ENCODE assay signal across 11 mouse cellular contexts in genomic region chr8:75215046-75215445, GRCm38 (mm10). TPM values are rescaled to one million over a fixed set of nuclear protein-coding genes. Genes with fewer than 3 reads are reported as not detected.
DNase-seq lines count a peak whose midpoint lies in the region; ATAC-seq and TF ChIP-seq lines count a peak whose summit lies in the region.
"Had no signal": no experiment of that assay in that cellular context is flagged by ENCODE, and none has a peak within 500 bp of the region (broad histone marks: within the 10 kb centered on the region; RNA-seq: fewer than 3 reads in every experiment).

No protein-coding gene starts in this region.

- WGBS in heart, embryonic 12.5 days, result 61% methylated on average over 1 of the region's 1 CpGs
- 53% methylated on average over 1 of the region's 1 CpGs for WGBS in lung, embryonic 14.5 days
- 47% methylated on average over 1 of the region's 1 CpGs for WGBS in lung, adult 2 months
- 10% methylated on average over 1 of the region's 1 CpGs for WGBS in cerebellum, adult 2 months

- peak; percentile 94 for DNase-seq in heart, adult 11 months
- no peak for DNase-seq in lung, embryonic 14.5 days
- DNase-seq in lung, adult 2 months, result no peak
- peak; percentile 63 for DNase-seq in cerebellum, adult 2 months
- peak; percentile 50 to 55 for DNase-seq in layer of hippocampus, adult 8-10 months (ENCODE audit: low spot score in 2 of 2)
- DNase-seq in frontal cortex, postnatal 14 days (ENCODE audit: low spot score in 2 of 2), result no peak
- no peak for DNase-seq in MN1 (ENCODE audit: low spot score)

- no peak for ATAC-seq in heart, embryonic 12.5 days (ENCODE audit: insufficient number of reproducible peaks, low FRiP score)
- no peak for ATAC-seq in lung, embryonic 14.5 days (ENCODE audit: insufficient read depth)

- peaks cover 70% of the 10 kb centered on the region for H3K27me3 ChIP-seq in heart, embryonic 12.5 days (replicated peaks)
- H3K27me3 ChIP-seq in lung, embryonic 14.5 days (ENCODE audit: insufficient read depth, low read length), result peaks cover 44% of the 10 kb centered on the region
- no peaks in the 10 kb centered on the region for H3K27me3 ChIP-seq in cerebellum, adult 2 months (ENCODE audit: control insufficient read depth, insufficient read depth, low read length)

- H3K4me3 ChIP-seq in heart, embryonic 12.5 days, result no peak overlapping the region
- H3K4me3 ChIP-seq in lung, embryonic 14.5 days (ENCODE audit: low read depth, low read length), result no peak overlapping the region
- H3K4me3 ChIP-seq in lung, adult 2 months (replicated peaks; ENCODE audit: extremely low read depth, low read depth, low read length), result no peak overlapping the region
- no peak overlapping the region for H3K4me3 ChIP-seq in cerebellum, adult 2 months (replicated peaks; ENCODE audit: insufficient read depth, low read depth, low read length)
- H3K4me3 ChIP-seq: myocyte; stomach, embryonic 15.5 days had no signal

- no peaks in the 10 kb centered on the region for H3K36me3 ChIP-seq in heart, embryonic 12.5 days
- no peaks in the 10 kb centered on the region for H3K36me3 ChIP-seq in lung, embryonic 14.5 days (ENCODE audit: insufficient read depth)
- H3K36me3 ChIP-seq: heart, embryonic 13.5 days; stomach, embryonic 15.5 days had no signal

- no peak for TF ChIP-seq POLR2A in lung, adult 2 months (IDR thresholded peaks at IDR 0.05; ENCODE audit: borderline replicate concordance, extremely low read depth, low read depth, low read length)
- no peak for TF ChIP-seq POLR2A in cerebellum, adult 2 months (IDR thresholded peaks at IDR 0.05; ENCODE audit: borderline replicate concordance, insufficient read depth, low read length)

- 0 out of 2 replicates have a peak, but pooled peaks have one; percentile 6 for TF ChIP-seq CTCF in lung, embryonic 14.5 days (IDR thresholded peaks at IDR 0.05; ENCODE audit: low read depth)
- TF ChIP-seq CTCF in lung, adult 2 months (IDR thresholded peaks at IDR 0.05; ENCODE audit: insufficient read depth, low read length), result no peak
- TF ChIP-seq CTCF in cerebellum, adult 2 months (IDR thresholded peaks at IDR 0.05; ENCODE audit: borderline replicate concordance, insufficient read depth, low read depth, low read length), result no peak

- H3K4me1 ChIP-seq in heart, embryonic 12.5 days (replicated peaks), result peaks cover 10% of the 10 kb centered on the region
- H3K4me1 ChIP-seq in lung, embryonic 14.5 days (ENCODE audit: insufficient read depth), result peaks cover 3% of the 10 kb centered on the region; the same call in 1 of the 2 replicates
- peaks cover 7% of the 10 kb centered on the region for H3K4me1 ChIP-seq in lung, adult 2 months (ENCODE audit: control insufficient read depth, insufficient read depth, low read length)
- H3K4me1 ChIP-seq in cerebellum, adult 2 months (ENCODE audit: control insufficient read depth, insufficient read depth, low read length), result peaks cover 35% of the 10 kb centered on the region

- H3K9ac ChIP-seq in heart, embryonic 12.5 days, result no peak overlapping the region
- no peak overlapping the region for H3K9ac ChIP-seq in lung, embryonic 14.5 days
- H3K9ac ChIP-seq: heart, embryonic 13.5 days; stomach, embryonic 15.5 days had no signal

- H3K9me3 ChIP-seq in heart, embryonic 12.5 days (replicated peaks), result no peaks in the 10 kb centered on the region
- no peaks in the 10 kb centered on the region for H3K9me3 ChIP-seq in lung, embryonic 14.5 days (ENCODE audit: low read depth, low read length)
- H3K9me3 ChIP-seq: heart, embryonic 13.5 days; stomach, embryonic 15.5 days had no signal

- no peak overlapping the region for H3K4me2 ChIP-seq in heart, embryonic 12.5 days
- H3K4me2 ChIP-seq in lung, embryonic 14.5 days, result no peak overlapping the region
- H3K4me2 ChIP-seq: heart, embryonic 13.5 days had no signal

- no peak overlapping the region for H3K27ac ChIP-seq in heart, embryonic 12.5 days (ENCODE audit: poor library complexity, severe bottlenecking)
- no peak overlapping the region for H3K27ac ChIP-seq in lung, embryonic 14.5 days (ENCODE audit: low read depth)
- no peak overlapping the region for H3K27ac ChIP-seq in cerebellum, adult 2 months (ENCODE audit: insufficient read depth, low read length)
- H3K27ac ChIP-seq: heart, embryonic 13.5 days; stomach, embryonic 15.5 days had no signal

RNA-seq across cellular contexts. Expression of gene Rasd2, which starts 1.3 kb away (rescaled TPM):
- 0.13 TPM in 2 replicates for polyA plus RNA-seq in heart, embryonic 12.5 days (2016; fragmentation: Nextera tagmentation; extraction: Ambion mirVana)
- polyA plus RNA-seq in lung, embryonic 14.5 days (2014; fragmentation: Nextera tagmentation; extraction: Ambion mirVana), result 0.78 and 1.2 TPM in 2 replicates
- polyA plus RNA-seq in lung, adult 2 months (2012; rRNA removed), result 3.6 and 5.9 TPM in 2 replicates
- polyA plus RNA-seq in cerebellum, adult 2 months (2012; rRNA removed), result 20.5 and 22.2 TPM in 2 replicates
- total RNA-seq in layer of hippocampus, adult 8-10 months (2022), result 10 to 100 TPM; 52.3 to 75.1 (median 64.2) TPM
- polyA plus RNA-seq: myocyte had no signal

Comparison
In these comparisons a context has a peak if more than half of its experiments do, and no peak if none do; other contexts are left out.
1. DNase-seq: peak in heart, adult 11 months (single experiment), cerebellum, adult 2 months (2 of 2) and layer of hippocampus, adult 8-10 months (2 of 2); none in lung, embryonic 14.5 days (single experiment), lung, adult 2 months (single experiment), frontal cortex, postnatal 14 days (0 of 2) and MN1 (single experiment).